8 mouse cellular contexts compared by ENCODE assay signal in genomic region chr3:152761116-152761515, GRCm38 (mm10). TPM values are rescaled to one million over a fixed set of nuclear protein-coding genes. Genes with fewer than 3 reads are reported as not detected.
DNase-seq lines count a peak whose midpoint lies in the region; ATAC-seq and TF ChIP-seq lines count a peak whose summit lies in the region.

No protein-coding gene starts in this region.

- TF ChIP-seq CTCF in E14TG2a.4 (conservative IDR thresholded peaks at IDR 0.05; ENCODE audit: low read length) = peak; percentile 65
- peak; percentile 11; the same call in 1 of the 2 replicates for TF ChIP-seq CTCF in liver, adult 2 months (IDR thresholded peaks at IDR 0.05; ENCODE audit: low read depth, low read length)

- 0 out of 2 replicates have a peak, but pooled peaks have one; percentile 17 for ATAC-seq in granulocyte monocyte progenitor cell, adult 5-6 weeks (replicated peaks; ENCODE audit: poor library complexity, severe bottlenecking)
- no peak for ATAC-seq in forebrain, embryonic 12.5 days (ENCODE audit: low FRiP score)

- no peaks in the 10 kb centered on the region for H3K36me3 ChIP-seq in E14TG2a.4 (ENCODE audit: insufficient read depth, low read length)
- no peaks in the 10 kb centered on the region for H3K36me3 ChIP-seq in liver, adult 2 months (ENCODE audit: control insufficient read depth, insufficient read depth, low read length)
- H3K36me3 ChIP-seq in forebrain, embryonic 12.5 days (replicated peaks) = no peaks in the 10 kb centered on the region

- H3K27ac ChIP-seq in liver, adult 2 months (replicated peaks; ENCODE audit: insufficient read depth, low read depth, low read length) = no peak overlapping the region
- H3K27ac ChIP-seq in forebrain, embryonic 12.5 days = no peak overlapping the region

- H3K79me2 ChIP-seq in liver, adult 2 months (ENCODE audit: control insufficient read depth, insufficient read depth, low read length) = no peaks in the 10 kb centered on the region

- H3K27me3 ChIP-seq in E14TG2a.4 (ENCODE audit: insufficient read depth, low read length) = no peaks in the 10 kb centered on the region
- no peaks in the 10 kb centered on the region for H3K27me3 ChIP-seq in liver, adult 2 months (ENCODE audit: control insufficient read depth, insufficient read depth, low read length)
- H3K27me3 ChIP-seq in forebrain, embryonic 12.5 days = no peaks in the 10 kb centered on the region

- H3K4me1 ChIP-seq in E14TG2a.4 (replicated peaks; ENCODE audit: low read depth, low read length) = peaks cover 23% of the 10 kb centered on the region
- peaks cover 5% of the 10 kb centered on the region for H3K4me1 ChIP-seq in liver, adult 2 months (ENCODE audit: control insufficient read depth, insufficient read depth, low read length)
- H3K4me1 ChIP-seq in forebrain, embryonic 12.5 days = peaks cover 37% of the 10 kb centered on the region

- no peaks in the 10 kb centered on the region for H3K9me3 ChIP-seq in E14TG2a.4 (ENCODE audit: low read length)
- H3K9me3 ChIP-seq in forebrain, embryonic 12.5 days = no peaks in the 10 kb centered on the region

- peak; percentile 57 for DNase-seq in kidney, adult 18-20 months
- no peak for DNase-seq in kidney, adult 11 months
- DNase-seq in adrenal gland, postnatal 10 days = peak; percentile 55
- DNase-seq in liver, adult 2 months (ENCODE audit: extremely low read depth, low read depth, low spot score) = peak; percentile 40
- peak; percentile 24 for DNase-seq in thymus, postnatal 14 days

- 15% methylated on average over 7 of the region's 7 CpGs for WGBS in liver, adult 2 months
- WGBS in forebrain, embryonic 12.5 days = 14% methylated on average over 7 of the region's 7 CpGs

- TF ChIP-seq POLR2A in liver, adult 2 months (IDR thresholded peaks at IDR 0.05; ENCODE audit: extremely low read depth, insufficient read depth, low read length) = no peak

- no peak overlapping the region for H3K4me3 ChIP-seq in E14TG2a.4 (replicated peaks; ENCODE audit: low read length)
- H3K4me3 ChIP-seq in liver, adult 2 months (ENCODE audit: insufficient read depth, low read depth, low read length) = no peak overlapping the region
- H3K4me3 ChIP-seq in forebrain, embryonic 12.5 days (replicated peaks) = no peak overlapping the region

- H3K9ac ChIP-seq in liver, adult 2 months (ENCODE audit: low read depth, low read length) = no peak overlapping the region
- H3K9ac ChIP-seq in forebrain, embryonic 12.5 days = no peak overlapping the region

- no peak overlapping the region for H3K4me2 ChIP-seq in forebrain, embryonic 12.5 days

RNA-seq across cellular contexts. Expression of gene Pigk, which starts 47.2 kb away (rescaled TPM):
- 10 to 100 TPM; 44.6 to 48.7 TPM for total RNA-seq in adrenal gland, postnatal 10 days (2021)
- 22.2 and 36.8 TPM in 2 replicates for total RNA-seq in granulocyte monocyte progenitor cell, adult 5-6 weeks (2014; fragmentation: Nextera tagmentation)
- 56.7 and 67.0 TPM in 2 replicates for total RNA-seq in granulocyte monocyte progenitor cell, adult 5-6 weeks (2017)
- 23.7 and 27.1 TPM in 2 replicates for total RNA-seq in liver, adult 2 months (2014; rRNA removed)
- polyA plus RNA-seq in liver, adult 2 months (2012; rRNA removed) = 13.9 and 14.1 TPM in 2 replicates
- 32.5 and 34.1 TPM in 2 replicates for polyA plus RNA-seq in forebrain, embryonic 12.5 days (2016; fragmentation: Nextera tagmentation; extraction: Ambion mirVana)
